Comparison of ENCODE assay signal across 15 mouse cellular contexts in genomic region chr6:49148781-49149180, GRCm38 (mm10).
A peak's percentile ranks its signal among the peaks of the same experiment; 100 is the strongest.
DNase-seq lines count a peak whose midpoint lies in the region; ATAC-seq and TF ChIP-seq lines count a peak whose summit lies in the region.
"Had no signal": no experiment of that assay in that cellular context is flagged by ENCODE, and none has a peak within 500 bp of the region (broad histone marks: within the 10 kb centered on the region; RNA-seq: fewer than 3 reads in every experiment).

No protein-coding gene starts in this region.

- H3K27me3 ChIP-seq in lung, postnatal 0 days (replicated peaks; ENCODE audit: insufficient read depth, low read length) = no peaks in the 10 kb centered on the region
- no peaks in the 10 kb centered on the region for H3K27me3 ChIP-seq in kidney, postnatal 0 days (ENCODE audit: insufficient read depth, low read length)
- H3K27me3 ChIP-seq in stomach, embryonic 15.5 days (replicated peaks) = no peaks in the 10 kb centered on the region
- H3K27me3 ChIP-seq: CH12.LX; forebrain, embryonic 13.5 days; neural tube, embryonic 15.5 days had no signal

- no peak for TF ChIP-seq CTCF in lung, postnatal 0 days (IDR thresholded peaks at IDR 0.05)
- TF ChIP-seq CTCF in lung, adult 2 months (IDR thresholded peaks at IDR 0.05; ENCODE audit: insufficient read depth, low read length) = no peak
- TF ChIP-seq CTCF in kidney, postnatal 0 days (IDR thresholded peaks at IDR 0.05; ENCODE audit: low read depth) = no peak

- no peak overlapping the region for H3K4me2 ChIP-seq in lung, postnatal 0 days (replicated peaks; ENCODE audit: low read depth, low read length)
- H3K4me2 ChIP-seq in kidney, postnatal 0 days (ENCODE audit: low read length) = no peak overlapping the region
- no peak overlapping the region for H3K4me2 ChIP-seq in stomach, embryonic 15.5 days
- H3K4me2 ChIP-seq: forebrain, embryonic 13.5 days; heart, embryonic 11.5 days; hindbrain, embryonic 14.5 days; neural tube, embryonic 15.5 days had no signal

- ATAC-seq in lung, postnatal 0 days = peak; percentile 82
- peak; percentile 88 for ATAC-seq in kidney, postnatal 0 days (replicated peaks; ENCODE audit: low FRiP score, low read depth)
- peak; percentile 91 for ATAC-seq in stomach, embryonic 15.5 days (ENCODE audit: insufficient read depth, low FRiP score, low read depth)
- ATAC-seq: forebrain, embryonic 13.5 days had no signal

- no peak overlapping the region for H3K4me3 ChIP-seq in lung, postnatal 0 days (ENCODE audit: low read depth, low read length)
- H3K4me3 ChIP-seq in lung, adult 2 months (replicated peaks; ENCODE audit: extremely low read depth, low read depth, low read length) = no peak overlapping the region
- H3K4me3 ChIP-seq in kidney, postnatal 0 days (replicated peaks; ENCODE audit: low read depth, low read length) = no peak overlapping the region
- H3K4me3 ChIP-seq in stomach, embryonic 15.5 days (replicated peaks) = no peak overlapping the region
- H3K4me3 ChIP-seq: forebrain, embryonic 13.5 days; gastrocnemius, adult 2 months; limb, embryonic 10.5 days; neural tube, embryonic 15.5 days had no signal

- peak; percentile 68 for DNase-seq in lung, postnatal 0 days (ENCODE audit: low spot score)
- no peak for DNase-seq in lung, adult 2 months
- DNase-seq in kidney, adult 18-20 months = peak; percentile 64
- DNase-seq in kidney, postnatal 0 days (ENCODE audit: low spot score) = peak; percentile 70
- DNase-seq in cerebellum, adult 11 months = no peak
- DNase-seq in left cerebral cortex, postnatal 36 days (ENCODE audit: low spot score in 2 of 2) = no peak
- DNase-seq: cerebellum, adult 9-11 months; gastrocnemius, adult 2 months had no signal

- H3K9ac ChIP-seq in lung, postnatal 0 days (replicated peaks; ENCODE audit: low read depth) = no peak overlapping the region
- no peak overlapping the region for H3K9ac ChIP-seq in kidney, postnatal 0 days (ENCODE audit: low read depth, low read length)
- H3K9ac ChIP-seq in stomach, embryonic 15.5 days = no peak overlapping the region
- H3K9ac ChIP-seq: forebrain, embryonic 13.5 days; hindbrain, embryonic 14.5 days; neural tube, embryonic 15.5 days had no signal

- H3K36me3 ChIP-seq in lung, postnatal 0 days (ENCODE audit: insufficient read depth, low read length) = no peaks in the 10 kb centered on the region
- H3K36me3 ChIP-seq in kidney, postnatal 0 days (ENCODE audit: insufficient read depth, low read length) = no peaks in the 10 kb centered on the region
- no peaks in the 10 kb centered on the region for H3K36me3 ChIP-seq in stomach, embryonic 15.5 days
- H3K36me3 ChIP-seq: neural tube, embryonic 15.5 days had no signal

- no peaks in the 10 kb centered on the region for H3K9me3 ChIP-seq in lung, postnatal 0 days (ENCODE audit: low read length)
- no peaks in the 10 kb centered on the region for H3K9me3 ChIP-seq in kidney, postnatal 0 days (replicated peaks; ENCODE audit: low read length)
- H3K9me3 ChIP-seq in stomach, embryonic 15.5 days = no peaks in the 10 kb centered on the region
- H3K9me3 ChIP-seq: forebrain, embryonic 13.5 days; limb, embryonic 10.5 days; neural tube, embryonic 15.5 days had no signal

- peak overlapping the region; percentile 1; the same call in 1 of the 2 replicates for H3K27ac ChIP-seq in lung, postnatal 0 days (ENCODE audit: low read length)
- H3K27ac ChIP-seq in kidney, postnatal 0 days = peak overlapping the region; percentile 86
- H3K27ac ChIP-seq in stomach, embryonic 15.5 days = peak overlapping the region; percentile 89
- H3K27ac ChIP-seq: forebrain, embryonic 13.5 days; gastrocnemius, adult 2 months; hindbrain, embryonic 14.5 days; limb, embryonic 10.5 days; neural tube, embryonic 15.5 days had no signal

- intact Hi-C loops in left cerebral cortex, postnatal 36 days (cut with DNase I) = no loop called here

- 36% methylated on average over 4 of the region's 4 CpGs for WGBS in lung, postnatal 0 days
- WGBS in lung, adult 2 months = 47% methylated on average over 4 of the region's 4 CpGs
- WGBS in kidney, postnatal 0 days = 26% methylated on average over 4 of the region's 4 CpGs
- WGBS in stomach, embryonic 15.5 days = 45% methylated on average over 4 of the region's 4 CpGs

- no peak for TF ChIP-seq EP300 in lung, postnatal 0 days (IDR thresholded peaks at IDR 0.05)

- no peak for TF ChIP-seq POLR2A in lung, adult 2 months (IDR thresholded peaks at IDR 0.05; ENCODE audit: borderline replicate concordance, extremely low read depth, low read depth, low read length)

- H3K4me1 ChIP-seq in lung, postnatal 0 days (ENCODE audit: insufficient read depth, low read depth, low read length) = peaks cover 6% of the 10 kb centered on the region; the same call in 1 of the 2 replicates
- no peaks in the 10 kb centered on the region for H3K4me1 ChIP-seq in lung, adult 2 months (ENCODE audit: control insufficient read depth, insufficient read depth, low read length)
- H3K4me1 ChIP-seq in kidney, postnatal 0 days (replicated peaks; ENCODE audit: insufficient read depth, low read length) = no peaks in the 10 kb centered on the region; the same call in 1 of the 2 replicates
- H3K4me1 ChIP-seq in stomach, embryonic 15.5 days = 0 out of 2 replicates have a peak, but pooled peaks cover 29% of the 10 kb centered on the region

Comparison
In these comparisons a context has a peak if more than half of its experiments do, and no peak if none do; other contexts are left out.
1. DNase-seq: peak in lung, postnatal 0 days (single experiment), kidney, adult 18-20 months (single experiment) and kidney, postnatal 0 days (single experiment); none in lung, adult 2 months (single experiment), cerebellum, adult 11 months (single experiment) and left cerebral cortex, postnatal 36 days (0 of 2).
2. H3K27ac ChIP-seq: peak in every context shown above with its lines; median percentile 89 in stomach, embryonic 15.5 days; 86 in kidney, postnatal 0 days; 1 in lung, postnatal 0 days.
3. Peak in every context shown above with its lines, with median percentiles within 50 percentile points of each other: ATAC-seq.